ENCODE assay signal across 21 mouse cellular contexts in the genomic region with DNA sequence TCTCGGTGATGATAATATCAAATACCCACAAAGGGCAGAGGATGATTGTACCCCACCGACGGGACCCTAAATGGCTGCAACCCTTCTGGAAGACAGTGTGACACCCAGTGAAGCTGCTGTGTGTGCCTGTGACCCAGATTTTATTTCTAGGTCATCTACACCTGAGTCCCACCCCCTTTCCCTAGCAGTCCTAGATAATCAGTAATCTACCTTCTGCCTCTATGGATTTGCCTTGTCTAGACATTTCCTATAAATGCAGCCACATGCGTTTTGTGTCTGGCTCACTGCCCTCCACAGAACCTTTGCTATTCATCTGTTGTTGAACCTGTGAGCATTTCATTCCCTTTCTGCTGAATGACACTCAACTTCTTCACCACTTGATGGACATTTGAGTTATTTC. TPM values are rescaled to one million over a fixed set of nuclear protein-coding genes. Genes with fewer than 3 reads are reported as not detected.
"Had no signal": no experiment of that assay in that cellular context is flagged by ENCODE, and none has a peak within 500 bp of the region (broad histone marks: within the 10 kb centered on the region; RNA-seq: fewer than 3 reads in every experiment).

No protein-coding gene starts in this region.

- H3K36me3 ChIP-seq: lung, embryonic 15.5 days; midbrain, embryonic 13.5 days; midbrain, embryonic 15.5 days; neural tube, embryonic 12.5 days; stomach, embryonic 15.5 days had no signal

- H3K4me3 ChIP-seq: lung, embryonic 15.5 days; megakaryocyte, embryonic 14.5 days; midbrain, embryonic 13.5 days; midbrain, embryonic 15.5 days; neural tube, embryonic 12.5 days; stomach, embryonic 15.5 days had no signal

- DNase-seq: lung, adult 2 months; lung, postnatal 14 days; lung, postnatal 36 days; right cerebral cortex, postnatal 14 days; thymus, adult 2 months; thymus, postnatal 25 days; thymus, postnatal 4 days had no signal

- ATAC-seq: lung, postnatal 0 days; midbrain, embryonic 13.5 days; midbrain, embryonic 15.5 days had no signal

- H3K9me3 ChIP-seq: lung, embryonic 15.5 days; megakaryocyte, embryonic 14.5 days; midbrain, embryonic 13.5 days; midbrain, embryonic 15.5 days; neural tube, embryonic 12.5 days; stomach, embryonic 15.5 days had no signal

- H3K4me2 ChIP-seq: lung, embryonic 15.5 days; midbrain, embryonic 11.5 days; midbrain, embryonic 13.5 days; midbrain, embryonic 15.5 days; neural tube, embryonic 12.5 days; stomach, embryonic 15.5 days had no signal

- H3K27ac ChIP-seq: lung, embryonic 15.5 days; macrophage; midbrain, embryonic 13.5 days; midbrain, embryonic 15.5 days; neural tube, embryonic 12.5 days; stomach, embryonic 15.5 days; stomach, postnatal 0 days had no signal

- H3K9ac ChIP-seq: lung, embryonic 15.5 days; midbrain, embryonic 13.5 days; midbrain, embryonic 15.5 days; neural tube, embryonic 12.5 days; stomach, embryonic 15.5 days had no signal

- H3K27me3 ChIP-seq: lung, embryonic 15.5 days; midbrain, embryonic 13.5 days; midbrain, embryonic 15.5 days; stomach, embryonic 15.5 days had no signal

- H3K4me1 ChIP-seq: lung, embryonic 15.5 days; megakaryocyte, embryonic 14.5 days; midbrain, embryonic 13.5 days; midbrain, embryonic 15.5 days; neural tube, embryonic 12.5 days; stomach, embryonic 15.5 days had no signal

RNA-seq across cellular contexts. Expression of gene Adra2b, which starts 9.1 kb away (rescaled TPM):
- polyA plus RNA-seq: macrophage had no signal

RNA-seq across cellular contexts. Expression of gene Astl, which starts 15.4 kb away (rescaled TPM):
- polyA plus RNA-seq: lung, adult 2 months; lung, embryonic 15.5 days; lung, postnatal 0 days; macrophage; midbrain, embryonic 11.5 days; midbrain, embryonic 13.5 days; midbrain, embryonic 15.5 days; midbrain, postnatal 0 days; neural tube, embryonic 12.5 days; neural tube, embryonic 14.5 days; stomach, embryonic 15.5 days; stomach, postnatal 0 days; testis, adult 2 months; urinary bladder, adult 2 months had no signal
